Mouse (Mus musculus) ES-E14 (cell line): ENCODE measurements around the gene Rdh12. TPM values are rescaled to one million over a fixed set of nuclear protein-coding genes. Genes with fewer than 3 reads are reported as not detected.

Experiments used
- DNase-seq: peaks from one replicate; pipeline ENCODE4 v3.0.0-alpha.2; 2013; ENCODE audit warnings: low read depth, low spot score
- H3K27ac ChIP-seq: 2 replicates; pipeline ENCODE4 v1.5.1; 2012; ENCODE audit warnings: low read depth, mild to moderate bottlenecking, low read length, moderate library complexity, mixed read lengths; ENCODE audit not compliant: poor library complexity, insufficient read depth, severe bottlenecking
- H3K36me3 ChIP-seq: 2 replicates; pipeline ENCODE4 v1.6.1; 2012; ENCODE audit warnings: mild to moderate bottlenecking, low read length, moderate library complexity, mixed read lengths; ENCODE audit not compliant: control insufficient read depth, poor library complexity, insufficient read depth, severe bottlenecking
- H3K4me1 ChIP-seq, 2 experiments: fragments of 150-350 bp in 1 of 2; sonication (generic) in 1 of 2; 2 replicates each; pipeline ENCODE4 v1.6.1; 2012; ENCODE audit warnings: low read length in 2 of 2, mild to moderate bottlenecking in 1 of 2, mixed read lengths in 1 of 2; ENCODE audit not compliant: control insufficient read depth in 2 of 2, insufficient read depth in 2 of 2, poor library complexity in 1 of 2
- H3K4me3 ChIP-seq, 2 experiments: fragments of 150-350 bp in 1 of 2; sonication (generic) in 1 of 2; 2 replicates each; pipeline ENCODE4 v1.5.1; 2012; ENCODE audit warnings: low read length in 2 of 2, low read depth in 1 of 2, mild to moderate bottlenecking in 1 of 2, mixed read lengths in 1 of 2; ENCODE audit not compliant: insufficient read depth in 1 of 2, poor library complexity in 1 of 2, severe bottlenecking in 1 of 2
- H3K9ac ChIP-seq: 2 replicates; pipeline ENCODE4 v1.6.1; 2012; ENCODE audit warnings: low read depth, mild to moderate bottlenecking, low read length, mixed read lengths; ENCODE audit not compliant: poor library complexity, insufficient read depth, severe bottlenecking
- H3K9me3 ChIP-seq: fragments of 150-350 bp; sonication (generic); 2 replicates; pipeline ENCODE4 v1.6.1; 2012; ENCODE audit warnings: low read depth, mild to moderate bottlenecking, low read length; ENCODE audit not compliant: control insufficient read depth, insufficient read depth
- CHD2 ChIP-seq: IDR thresholded peaks from 2 replicates; pipeline ENCODE4 v1.6.1; 2014; ENCODE audit warnings: mild to moderate bottlenecking, low read depth, low read length, inconsistent platforms
- HCFC1 ChIP-seq: IDR thresholded peaks from 2 replicates; pipeline ENCODE4 v1.6.1; 2012; ENCODE audit warnings: low read length, inconsistent platforms, borderline replicate concordance; ENCODE audit not compliant: insufficient read depth
- MAFK ChIP-seq: IDR thresholded peaks from 2 replicates; pipeline ENCODE4 v1.6.1; 2014; ENCODE audit warnings: mild to moderate bottlenecking, low read depth, low read length, inconsistent platforms; ENCODE audit not compliant: insufficient read depth
- ZC3H11A ChIP-seq: IDR thresholded peaks from 2 replicates; pipeline ENCODE4 v1.6.1; 2012; ENCODE audit warnings: low read depth, mild to moderate bottlenecking, inconsistent platforms, low read length, borderline replicate concordance
- ZNF384 ChIP-seq: IDR thresholded peaks from 2 replicates; pipeline ENCODE4 v1.6.1; 2012; ENCODE audit warnings: low read depth, low read length, inconsistent platforms
- in situ Hi-C, 2 experiments: fragments of 600-800 bp; cut with MboI; formaldehyde crosslinking; loops; one replicate each; pipeline ENCODE4 v1.15.1; 2025; ENCODE audit warnings: low sequenced_read_pairs in 2 of 2, inconsistent platforms in 1 of 2; ENCODE audit not compliant: unreplicated experiment in 2 of 2
- total RNA-seq: library from RNA; depleted of rRNA; stranded (reverse); fragments of 300-350 nt; gene quantifications from 2 replicates; pipeline ENCODE4 v1.2.3, GENCODE M21; 2012

The Rdh12 gene
- total RNA-seq, 1 experiment: 1.2 TPM

GRCm38 (mm10) chr12:79241985-79242384 lies 33.3 kb downstream of the Rdh12 start:
- no peak overlapping the region for H3K4me3 ChIP-seq
- TF ChIP-seq ZC3H11A (no peak), HCFC1 (no peak), ZNF384 (no peak), MAFK (no peak), CHD2 (no peak)
- H3K36me3 ChIP-seq: peaks cover 41% of the 10 kb centered on the region; the same call in 1 of the 2 replicates
- in situ Hi-C loops: no loop called here
- H3K9ac ChIP-seq: no peak overlapping the region
- H3K4me1 ChIP-seq: no peaks in the 10 kb centered on the region
- no peaks in the 10 kb centered on the region for H3K9me3 ChIP-seq
- DNase-seq: no peak
- H3K27ac ChIP-seq: no peak overlapping the region

- Histone ChIP-seq H3K4me1 (no peaks in the 10 kb centered on the region), H3K36me3 (peaks cover 37% of the 10 kb centered on the region; the same call in 1 of the 2 replicates), H3K27ac (no peak overlapping the region), H3K9me3 (no peaks in the 10 kb centered on the region), H3K9ac (no peak overlapping the region), H3K4me3 (no peak overlapping the region)
- DNase-seq: no peak
- in situ Hi-C loops: no loop called here
- TF ChIP-seq ZC3H11A (no peak), HCFC1 (no peak), CHD2 (no peak), ZNF384 (no peak)
These were observed 34.2 kb downstream of the Rdh12 start for GRCm38 (mm10) chr12:79242921-79243320.

GRCm38 (mm10) chr12:79248110-79248509 lies 39.4 kb downstream of the Rdh12 start:
- H3K27ac ChIP-seq: no peak overlapping the region; the same call in 1 of the 2 replicates
- no peak for TF ChIP-seq HCFC1
- 0 out of 2 replicates have a peak, but pooled peaks have one; percentile 19 for TF ChIP-seq MAFK
- no peak overlapping the region for H3K4me3 ChIP-seq
- DNase-seq: no peak
- H3K4me1 ChIP-seq: no peaks in the 10 kb centered on the region
- H3K9ac ChIP-seq: no peak overlapping the region
- H3K9me3 ChIP-seq: no peaks in the 10 kb centered on the region
- peaks cover 48% of the 10 kb centered on the region; the same call in 1 of the 2 replicates for H3K36me3 ChIP-seq
- in situ Hi-C loops: no loop called here

GRCm38 (mm10) chr12:79253294-79254053 lies 44.8 kb downstream of the Rdh12 start:
- no peak overlapping the region for H3K27ac ChIP-seq
- no peaks in the 10 kb centered on the region for H3K4me1 ChIP-seq
- H3K4me3 ChIP-seq: no peak overlapping the region
- no peak for DNase-seq
- in situ Hi-C loops: no loop called here
- H3K9ac ChIP-seq: no peak overlapping the region
- TF ChIP-seq CHD2 (no peak), HCFC1 (no peak), ZNF384 (no peak), ZC3H11A (no peak), MAFK (no peak)
- H3K9me3 ChIP-seq: no peaks in the 10 kb centered on the region
- peaks cover 39% of the 10 kb centered on the region; the same call in 1 of the 2 replicates for H3K36me3 ChIP-seq

GRCm38 (mm10) chr12:79254975-79255374 lies 46.3 kb downstream of the Rdh12 start:
- Histone ChIP-seq H3K4me1 (no peaks in the 10 kb centered on the region), H3K27ac (no peak overlapping the region), H3K4me3 (no peak overlapping the region), H3K36me3 (peaks cover 34% of the 10 kb centered on the region), H3K9me3 (no peaks in the 10 kb centered on the region), H3K9ac (no peak overlapping the region)
- in situ Hi-C loops: no loop called here
- TF ChIP-seq HCFC1 (no peak), CHD2 (no peak), MAFK (no peak), ZNF384 (no peak), ZC3H11A (no peak)
- no peak for DNase-seq
